Mouse (Mus musculus): ENCODE measurements around the gene Foxp4. TPM values are rescaled to one million over a fixed set of nuclear protein-coding genes. Genes with fewer than 3 reads are reported as not detected.
A peak's percentile ranks its signal among the peaks of the same experiment; 100 is the strongest.

Foxp4 gene
- polyA plus RNA-seq, 1 experiment: 32.4 TPM

DNA sequence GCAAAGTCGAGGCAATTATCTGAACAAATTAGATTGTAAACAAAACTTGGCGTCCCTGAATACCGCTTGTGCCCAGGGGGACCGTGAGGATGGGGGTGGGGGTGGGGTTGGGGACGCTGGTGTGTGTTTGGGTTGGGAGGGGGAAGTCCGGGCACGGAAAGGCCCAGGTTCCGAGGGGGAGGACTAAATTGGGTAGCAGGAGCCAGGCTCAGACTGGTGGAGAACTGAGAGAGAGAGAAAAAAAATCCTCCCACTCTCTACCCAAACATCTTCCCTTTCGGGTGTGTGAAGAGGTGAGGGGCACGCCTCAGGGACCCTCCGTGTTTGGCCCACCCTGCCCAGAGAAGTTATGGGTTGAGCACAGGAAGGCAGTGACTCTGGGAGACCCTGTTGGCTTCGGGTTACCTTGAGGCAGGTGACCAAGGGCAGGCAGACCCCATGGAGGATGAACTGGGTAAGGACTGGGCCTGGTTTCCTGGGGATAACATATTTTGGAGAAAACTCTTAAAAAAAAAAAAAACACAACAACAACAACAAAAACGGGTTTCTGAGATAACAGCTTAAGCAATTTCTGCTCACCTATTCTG is 988 bp upstream of the Foxp4 start:
- no peaks in the 10 kb centered on the region for H3K36me3 ChIP-seq (ENCODE audit: control insufficient read depth, insufficient read depth)

GRCm38 (mm10) chr17:47923678-47924382 is 615 bp downstream of the Foxp4 start:
- Histone ChIP-seq H3ac (ENCODE audit: control insufficient read depth, insufficient read length, low read depth) (peak overlapping the region; percentile 99), H3K79me2 (ENCODE audit: control insufficient read depth, insufficient read depth) (peaks cover 54% of the 10 kb centered on the region), H3K36me3 (ENCODE audit: control insufficient read depth, insufficient read depth) (peaks cover 10% of the 10 kb centered on the region), H3K4me3 (ENCODE audit: insufficient read depth, poor library complexity, severe bottlenecking) (peak overlapping the region; percentile 89), H3K27me3 (ENCODE audit: control insufficient read depth, insufficient read depth, insufficient read length) (no peaks in the 10 kb centered on the region), H3K79me3 (ENCODE audit: low read depth) (peaks cover 43% of the 10 kb centered on the region)
- TF ChIP-seq MYOD1 (IDR thresholded peaks at IDR 0.05; ENCODE audit: control insufficient read depth, insufficient read length, low read depth): no peak
- no peak for TF ChIP-seq FOSL1 (IDR thresholded peaks at IDR 0.05; ENCODE audit: insufficient read depth, low read length, poor library complexity, severe bottlenecking)

More for the DNA sequence above, 988 bp upstream of the Foxp4 start:
- peak overlapping the region; percentile 99 for H3ac ChIP-seq (ENCODE audit: control insufficient read depth, insufficient read length, low read depth)
- no peaks in the 10 kb centered on the region for H3K27me3 ChIP-seq (ENCODE audit: control insufficient read depth, insufficient read depth, insufficient read length)
- peaks cover 31% of the 10 kb centered on the region for H3K79me3 ChIP-seq (ENCODE audit: low read depth)
- H3K4me3 ChIP-seq (ENCODE audit: insufficient read depth, poor library complexity, severe bottlenecking): peak overlapping the region; percentile 89
- no peak for TF ChIP-seq FOSL1 (IDR thresholded peaks at IDR 0.05; ENCODE audit: insufficient read depth, low read length, poor library complexity, severe bottlenecking)
- no peak for TF ChIP-seq CTCF (IDR thresholded peaks at IDR 0.05; ENCODE audit: control insufficient read depth, insufficient read depth, insufficient read length)
- no peak for TF ChIP-seq MYOG (IDR thresholded peaks at IDR 0.05; ENCODE audit: control insufficient read depth, extremely low read depth, insufficient read length)
- TF ChIP-seq MYOD1 (IDR thresholded peaks at IDR 0.05; ENCODE audit: control insufficient read depth, insufficient read length, low read depth): no peak
- no peak for TF ChIP-seq USF1 (IDR thresholded peaks at IDR 0.05; ENCODE audit: low read depth)
- no peak for TF ChIP-seq MAX (IDR thresholded peaks at IDR 0.05)
- no peak for TF ChIP-seq CEBPB (IDR thresholded peaks at IDR 0.05; ENCODE audit: low read depth)
- H3K79me2 ChIP-seq (ENCODE audit: control insufficient read depth, insufficient read depth): peaks cover 38% of the 10 kb centered on the region

- H3ac ChIP-seq (ENCODE audit: control insufficient read depth, insufficient read length, low read depth): peak overlapping the region; percentile 77
- no peak for TF ChIP-seq MAX (IDR thresholded peaks at IDR 0.05)
- TF ChIP-seq FOSL1 (IDR thresholded peaks at IDR 0.05; ENCODE audit: insufficient read depth, low read length, poor library complexity, severe bottlenecking): no peak
- no peak for TF ChIP-seq USF1 (IDR thresholded peaks at IDR 0.05; ENCODE audit: low read depth)
- TF ChIP-seq CEBPB (IDR thresholded peaks at IDR 0.05; ENCODE audit: low read depth): no peak
- TF ChIP-seq MYOG (IDR thresholded peaks at IDR 0.05; ENCODE audit: control insufficient read depth, extremely low read depth, insufficient read length): no peak
- TF ChIP-seq CTCF (IDR thresholded peaks at IDR 0.05; ENCODE audit: control insufficient read depth, insufficient read depth, insufficient read length): no peak
- TF ChIP-seq MYOD1 (IDR thresholded peaks at IDR 0.05; ENCODE audit: control insufficient read depth, insufficient read length, low read depth): no peak
- peaks cover 11% of the 10 kb centered on the region for H3K36me3 ChIP-seq (ENCODE audit: control insufficient read depth, insufficient read depth)
- peaks cover 46% of the 10 kb centered on the region for H3K79me3 ChIP-seq (ENCODE audit: low read depth)
- peaks cover 61% of the 10 kb centered on the region for H3K79me2 ChIP-seq (ENCODE audit: control insufficient read depth, insufficient read depth)
- no peaks in the 10 kb centered on the region for H3K27me3 ChIP-seq (ENCODE audit: control insufficient read depth, insufficient read depth, insufficient read length)
- peak overlapping the region; percentile 89 for H3K4me3 ChIP-seq (ENCODE audit: insufficient read depth, poor library complexity, severe bottlenecking)
Measured at GRCm38 (mm10) chr17:47923011-47923677, 1.3 kb downstream of the Foxp4 start.

GRCm38 (mm10) chr17:47922579-47922978 is 1.9 kb downstream of the Foxp4 start:
- H3K79me2 ChIP-seq (ENCODE audit: control insufficient read depth, insufficient read depth): peaks cover 67% of the 10 kb centered on the region
- H3K79me3 ChIP-seq (ENCODE audit: low read depth): peaks cover 50% of the 10 kb centered on the region
- H3K27me3 ChIP-seq (ENCODE audit: control insufficient read depth, insufficient read depth, insufficient read length): no peaks in the 10 kb centered on the region
- TF ChIP-seq CEBPB (IDR thresholded peaks at IDR 0.05; ENCODE audit: low read depth) (no peak), MAX (IDR thresholded peaks at IDR 0.05) (no peak), MYOG (IDR thresholded peaks at IDR 0.05; ENCODE audit: control insufficient read depth, extremely low read depth, insufficient read length) (no peak), CTCF (IDR thresholded peaks at IDR 0.05; ENCODE audit: control insufficient read depth, insufficient read depth, insufficient read length) (no peak), MYOD1 (IDR thresholded peaks at IDR 0.05; ENCODE audit: control insufficient read depth, insufficient read length, low read depth) (no peak), USF1 (IDR thresholded peaks at IDR 0.05; ENCODE audit: low read depth) (no peak), FOSL1 (IDR thresholded peaks at IDR 0.05; ENCODE audit: insufficient read depth, low read length, poor library complexity, severe bottlenecking) (no peak)
- peaks cover 11% of the 10 kb centered on the region for H3K36me3 ChIP-seq (ENCODE audit: control insufficient read depth, insufficient read depth)
- H3ac ChIP-seq (ENCODE audit: control insufficient read depth, insufficient read length, low read depth): peak overlapping the region; percentile 4
- peak overlapping the region; percentile 89 for H3K4me3 ChIP-seq (ENCODE audit: insufficient read depth, poor library complexity, severe bottlenecking)

- Histone ChIP-seq H3K27me3 (ENCODE audit: control insufficient read depth, insufficient read depth, insufficient read length) (no peaks in the 10 kb centered on the region), H3K79me3 (ENCODE audit: low read depth) (peaks cover 51% of the 10 kb centered on the region), H3K4me3 (ENCODE audit: insufficient read depth, poor library complexity, severe bottlenecking) (no peak overlapping the region), H3ac (ENCODE audit: control insufficient read depth, insufficient read length, low read depth) (no peak overlapping the region), H3K79me2 (ENCODE audit: control insufficient read depth, insufficient read depth) (peaks cover 70% of the 10 kb centered on the region), H3K36me3 (ENCODE audit: control insufficient read depth, insufficient read depth) (peaks cover 11% of the 10 kb centered on the region)
- TF ChIP-seq USF1 (IDR thresholded peaks at IDR 0.05; ENCODE audit: low read depth): no peak
- TF ChIP-seq CTCF (IDR thresholded peaks at IDR 0.05; ENCODE audit: control insufficient read depth, insufficient read depth, insufficient read length): no peak
- no peak for TF ChIP-seq MAX (IDR thresholded peaks at IDR 0.05)
- no peak for TF ChIP-seq MYOG (IDR thresholded peaks at IDR 0.05; ENCODE audit: control insufficient read depth, extremely low read depth, insufficient read length)
Measured at GRCm38 (mm10) chr17:47922116-47922515, 2.3 kb downstream of the Foxp4 start.

All from C2C12 (cell line).